Comparison of ENCODE assay signal across 8 mouse cellular contexts in genomic region chr5:75043621-75044301, GRCm38 (mm10). TPM values are rescaled to one million over a fixed set of nuclear protein-coding genes. Genes with fewer than 3 reads are reported as not detected.
DNase-seq lines count a peak whose midpoint lies in the region; ATAC-seq lines count a peak whose summit lies in the region.

No protein-coding gene starts in this region.

- ATAC-seq in erythroblast, adult 5-6 weeks (replicated peaks; ENCODE audit: low FRiP score, poor library complexity, severe bottlenecking) = peak; percentile 37; the same call in 1 of the 2 replicates

- H3K4me3 ChIP-seq in macrophage (ENCODE audit: inconsistent target) = peak overlapping the region; percentile 77

- H3K27ac ChIP-seq in macrophage = peak overlapping the region; percentile 38

- H3K79me2 ChIP-seq in macrophage (ENCODE audit: inconsistent target) = peaks cover 53% of the 10 kb centered on the region

- peak; percentile 57 for DNase-seq in embryo, embryonic 10.5 days (ENCODE audit: low spot score)
- DNase-seq in embryo, embryonic 9.5 days (ENCODE audit: extremely low spot score) = no peak
- peak; percentile 59 for DNase-seq in thymus, postnatal 14 days
- DNase-seq in thymus, postnatal 0 days (ENCODE audit: low spot score) = no peak
- DNase-seq in induced T-regulatory cell, adult 2 months (ENCODE audit: low read depth) = peak; percentile 66
- DNase-seq in right cerebral cortex, postnatal 25 days = peak; percentile 20

- WGBS in macrophage (ENCODE audit: missing documents) = 2% methylated on average over 28 of the region's 36 CpGs

- H3K36me3 ChIP-seq in macrophage (ENCODE audit: inconsistent target) = no peaks in the 10 kb centered on the region

RNA-seq across cellular contexts. Expression of gene Chic2, which starts 0.8 kb away (rescaled TPM):
- polyA plus RNA-seq in thymus, postnatal 0 days (2015; fragmentation: Nextera tagmentation; extraction: Ambion mirVana) = 62.4 and 65.0 TPM in 2 replicates
- 29.7 and 30.2 TPM in 2 replicates for total RNA-seq in erythroblast, adult 5-6 weeks (2015; ENCODE audit: low replicate concordance)
- 15.2 and 37.4 TPM in 2 replicates for total RNA-seq in erythroblast, adult 5-6 weeks (2017; ENCODE audit: low replicate concordance)
- total RNA-seq in macrophage (2018; cell fraction: chromatin; rRNA removed) = 10 to 100 TPM; 22.9 to 93.8 (median 41.2) TPM
- 10 to 100 TPM; 27.0 to 75.6 (median 34.8) TPM for total RNA-seq in macrophage (2018; cell fraction: cytosol; rRNA removed)
- total RNA-seq in macrophage (2018; cell fraction: nucleus; rRNA removed) = 10 to 100 TPM; 19.3 to 56.6 (median 31.3) TPM
- 24.2 to 29.9 TPM (median 27.2 TPM) in 3 replicates for polyA plus RNA-seq in macrophage (2018)

RNA-seq across cellular contexts. Expression of gene Gsx2, which starts 31.6 kb away (rescaled TPM):
- not detected in 2 replicates for polyA plus RNA-seq in thymus, postnatal 0 days (2015; fragmentation: Nextera tagmentation; extraction: Ambion mirVana)
- not detected in 2 replicates for total RNA-seq in erythroblast, adult 5-6 weeks (2015; ENCODE audit: low replicate concordance)
- total RNA-seq in erythroblast, adult 5-6 weeks (2017; ENCODE audit: low replicate concordance) = not detected in 2 replicates
- not detected for total RNA-seq in macrophage (2018; cell fraction: chromatin; rRNA removed)
- not detected for total RNA-seq in macrophage (2018; cell fraction: cytosol; rRNA removed)
- total RNA-seq in macrophage (2018; cell fraction: nucleus; rRNA removed) = not detected
- not detected in 3 replicates for polyA plus RNA-seq in macrophage (2018)

Comparison
In these comparisons a context has a peak if more than half of its experiments do, and no peak if none do; other contexts are left out.
1. DNase-seq: peak in embryo, embryonic 10.5 days (single experiment), thymus, postnatal 14 days (single experiment), induced T-regulatory cell, adult 2 months (single experiment) and right cerebral cortex, postnatal 25 days (single experiment); none in embryo, embryonic 9.5 days (single experiment) and thymus, postnatal 0 days (single experiment).